Mouse (Mus musculus): ENCODE measurements around the gene Mettl17. TPM values are rescaled to one million over a fixed set of nuclear protein-coding genes. Genes with fewer than 3 reads are reported as not detected.
"Not testable (repeated sequence)": the region's sequence is repeated elsewhere in the genome, so short reads cannot be mapped to it uniquely, and the experiment has no call there.

The Mettl17 gene
- polyA plus RNA-seq, 1 experiment from 2014 or later, result 57.3 TPM

GRCm38 (mm10) chr14:51922910-51923309 lies 38.3 kb downstream of the Mettl17 start:
- Histone ChIP-seq H3K36me3 (ENCODE audit: insufficient read depth, low read length) (no peaks in the 10 kb centered on the region), H3K27me3 (ENCODE audit: insufficient read depth, low read length) (no peaks in the 10 kb centered on the region), H3K9me3 (ENCODE audit: low read length) (no peaks in the 10 kb centered on the region), H3K9ac (replicated peaks; ENCODE audit: low read length) (no peak overlapping the region), H3K4me3 (ENCODE audit: low read length) (no peak overlapping the region), H3K4me2 (replicated peaks; ENCODE audit: low read depth, low read length) (no peak overlapping the region), H3K27ac (ENCODE audit: low read length) (no peak overlapping the region), H3K4me1 (ENCODE audit: insufficient read depth, low read length) (0 out of 2 replicates have a peak, but pooled peaks cover 5% of the 10 kb centered on the region)
- WGBS, result 79% methylated on average over 2 of the region's 2 CpGs
- no peak for ATAC-seq (ENCODE audit: low FRiP score, low TSS enrichment)

GRCm38 (mm10) chr14:51923492-51923891 lies 38.9 kb downstream of the Mettl17 start:
- no peak for ATAC-seq (ENCODE audit: low FRiP score, low TSS enrichment)
- Histone ChIP-seq H3K9me3 (ENCODE audit: low read length) (no peaks in the 10 kb centered on the region), H3K9ac (replicated peaks; ENCODE audit: low read length) (no peak overlapping the region), H3K27me3 (ENCODE audit: insufficient read depth, low read length) (no peaks in the 10 kb centered on the region), H3K4me2 (replicated peaks; ENCODE audit: low read depth, low read length) (no peak overlapping the region), H3K4me3 (ENCODE audit: low read length) (no peak overlapping the region), H3K27ac (ENCODE audit: low read length) (no peak overlapping the region), H3K36me3 (ENCODE audit: insufficient read depth, low read length) (no peaks in the 10 kb centered on the region), H3K4me1 (ENCODE audit: insufficient read depth, low read length) (0 out of 2 replicates have a peak, but pooled peaks cover 5% of the 10 kb centered on the region)
- 79% methylated on average over 4 of the region's 4 CpGs for WGBS

- H3K4me3 ChIP-seq (ENCODE audit: low read length); H3K27ac ChIP-seq (ENCODE audit: low read length); H3K36me3 ChIP-seq (ENCODE audit: insufficient read depth, low read length); ATAC-seq (ENCODE audit: low FRiP score, low TSS enrichment); H3K4me2 ChIP-seq (replicated peaks; ENCODE audit: low read depth, low read length); H3K4me1 ChIP-seq (ENCODE audit: insufficient read depth, low read length); H3K27me3 ChIP-seq (ENCODE audit: insufficient read depth, low read length); H3K9me3 ChIP-seq (ENCODE audit: low read length); H3K9ac ChIP-seq (replicated peaks; ENCODE audit: low read length): not testable (repeated sequence)
- 93% methylated on average over 11 of the region's 11 CpGs for WGBS
Observed at GRCm38 (mm10) chr14:51926930-51927329, 42.3 kb downstream of the Mettl17 start.

- Histone ChIP-seq H3K4me3 (ENCODE audit: low read length) (no peak overlapping the region), H3K9ac (replicated peaks; ENCODE audit: low read length) (no peak overlapping the region), H3K36me3 (ENCODE audit: insufficient read depth, low read length) (no peaks in the 10 kb centered on the region), H3K4me1 (ENCODE audit: insufficient read depth, low read length) (0 out of 2 replicates have a peak, but pooled peaks cover 4% of the 10 kb centered on the region), H3K27ac (ENCODE audit: low read length) (no peak overlapping the region), H3K27me3 (ENCODE audit: insufficient read depth, low read length) (no peaks in the 10 kb centered on the region), H3K4me2 (replicated peaks; ENCODE audit: low read depth, low read length) (no peak overlapping the region), H3K9me3 (ENCODE audit: low read length) (no peaks in the 10 kb centered on the region)
- ATAC-seq (ENCODE audit: low FRiP score, low TSS enrichment), result 0 out of 2 replicates have a peak, but pooled peaks have one; percentile 44
- WGBS, result 78% methylated on average over 8 of the region's 8 CpGs
Observed at GRCm38 (mm10) chr14:51929309-51929943, 44.8 kb downstream of the Mettl17 start.

- Histone ChIP-seq H3K9me3 (ENCODE audit: low read length) (no peaks in the 10 kb centered on the region), H3K4me3 (ENCODE audit: low read length) (no peak overlapping the region), H3K27ac (ENCODE audit: low read length) (no peak overlapping the region), H3K9ac (replicated peaks; ENCODE audit: low read length) (no peak overlapping the region), H3K4me2 (replicated peaks; ENCODE audit: low read depth, low read length) (no peak overlapping the region), H3K4me1 (ENCODE audit: insufficient read depth, low read length) (0 out of 2 replicates have a peak, but pooled peaks cover 4% of the 10 kb centered on the region), H3K36me3 (ENCODE audit: insufficient read depth, low read length) (no peaks in the 10 kb centered on the region), H3K27me3 (ENCODE audit: insufficient read depth, low read length) (no peaks in the 10 kb centered on the region)
- WGBS, result 69% methylated on average over 9 of the region's 9 CpGs
- ATAC-seq (ENCODE audit: low FRiP score, low TSS enrichment), result no peak
Observed at GRCm38 (mm10) chr14:51929968-51930367, 45.3 kb downstream of the Mettl17 start.

GRCm38 (mm10) chr14:51930824-51931223 lies 46.2 kb downstream of the Mettl17 start:
- Histone ChIP-seq H3K4me3 (ENCODE audit: low read length) (no peak overlapping the region), H3K4me2 (replicated peaks; ENCODE audit: low read depth, low read length) (no peak overlapping the region), H3K9me3 (ENCODE audit: low read length) (no peaks in the 10 kb centered on the region), H3K27ac (ENCODE audit: low read length) (no peak overlapping the region), H3K27me3 (ENCODE audit: insufficient read depth, low read length) (no peaks in the 10 kb centered on the region), H3K36me3 (ENCODE audit: insufficient read depth, low read length) (no peaks in the 10 kb centered on the region), H3K9ac (replicated peaks; ENCODE audit: low read length) (no peak overlapping the region), H3K4me1 (ENCODE audit: insufficient read depth, low read length) (0 out of 2 replicates have a peak, but pooled peaks cover 4% of the 10 kb centered on the region)
- 35% methylated on average over 5 of the region's 5 CpGs for whole genome bisulfite sequencing
- peak; percentile 86 for ATAC-seq (ENCODE audit: low FRiP score, low TSS enrichment)

- Histone ChIP-seq H3K27me3 (ENCODE audit: insufficient read depth, low read length) (no peaks in the 10 kb centered on the region), H3K4me2 (replicated peaks; ENCODE audit: low read depth, low read length) (no peak overlapping the region), H3K4me3 (ENCODE audit: low read length) (no peak overlapping the region), H3K9me3 (ENCODE audit: low read length) (no peaks in the 10 kb centered on the region), H3K4me1 (ENCODE audit: insufficient read depth, low read length) (0 out of 2 replicates have a peak, but pooled peaks cover 4% of the 10 kb centered on the region), H3K27ac (ENCODE audit: low read length) (no peak overlapping the region), H3K36me3 (ENCODE audit: insufficient read depth, low read length) (no peaks in the 10 kb centered on the region), H3K9ac (replicated peaks; ENCODE audit: low read length) (no peak overlapping the region)
- 38% methylated on average over 10 of the region's 10 CpGs for WGBS
- no peak for ATAC-seq (ENCODE audit: low FRiP score, low TSS enrichment)
Observed at GRCm38 (mm10) chr14:51932092-51933020, 47.7 kb downstream of the Mettl17 start.

- peaks cover 11% of the 10 kb centered on the region; the same call in 1 of the 2 replicates for H3K4me1 ChIP-seq (ENCODE audit: insufficient read depth, low read length)
- H3K27me3 ChIP-seq (ENCODE audit: insufficient read depth, low read length), result no peaks in the 10 kb centered on the region
- H3K27ac ChIP-seq (ENCODE audit: low read length), result no peak overlapping the region
- H3K4me2 ChIP-seq (replicated peaks; ENCODE audit: low read depth, low read length), result no peak overlapping the region
- H3K36me3 ChIP-seq (ENCODE audit: insufficient read depth, low read length), result no peaks in the 10 kb centered on the region
- no peak overlapping the region for H3K9ac ChIP-seq (replicated peaks; ENCODE audit: low read length)
- no peak overlapping the region for H3K4me3 ChIP-seq (ENCODE audit: low read length)
- ATAC-seq (ENCODE audit: low FRiP score, low TSS enrichment), result no peak
- 87% methylated on average over 9 of the region's 9 CpGs for WGBS
- H3K9me3 ChIP-seq (ENCODE audit: low read length), result peaks cover 7% of the 10 kb centered on the region; the same call in 1 of the 2 replicates
Observed at GRCm38 (mm10) chr14:51939005-51939404, 54.4 kb downstream of the Mettl17 start.

GRCm38 (mm10) chr14:51940944-51941560 lies 56.4 kb downstream of the Mettl17 start:
- Histone ChIP-seq H3K36me3 (ENCODE audit: insufficient read depth, low read length) (no peaks in the 10 kb centered on the region), H3K9me3 (ENCODE audit: low read length) (peaks cover 7% of the 10 kb centered on the region; the same call in 1 of the 2 replicates), H3K27me3 (ENCODE audit: insufficient read depth, low read length) (no peaks in the 10 kb centered on the region), H3K9ac (replicated peaks; ENCODE audit: low read length) (no peak overlapping the region), H3K4me2 (replicated peaks; ENCODE audit: low read depth, low read length) (no peak overlapping the region), H3K4me1 (ENCODE audit: insufficient read depth, low read length) (peaks cover 11% of the 10 kb centered on the region; the same call in 1 of the 2 replicates), H3K27ac (ENCODE audit: low read length) (no peak overlapping the region), H3K4me3 (ENCODE audit: low read length) (no peak overlapping the region)
- peak; percentile 75 for ATAC-seq (ENCODE audit: low FRiP score, low TSS enrichment)
- 21% methylated on average over 8 of the region's 8 CpGs for WGBS
